Mouse (Mus musculus) heart, postnatal 0 days (tissue): ENCODE measurements around the gene Gm17606.

Experiments
- CTCF ChIP-seq: IDR thresholded peaks from 2 replicates; pipeline ENCODE4 v1.5.1; 2016; ENCODE audit warnings: antibody characterized with exemption, control low read depth, low read depth
- EP300 ChIP-seq: IDR thresholded peaks from 2 replicates; pipeline ENCODE4 v1.6.1; 2016; ENCODE audit warnings: antibody characterized with exemption, low read depth

GRCm38 (mm10) chr14:54616226-54616825, 24.4 kb upstream of the Gm17606 start:
- TF ChIP-seq CTCF (no peak), EP300 (no peak)
